Mouse (Mus musculus): ENCODE data around the gene Ctrl.

Gene Ctrl

GRCm38 (mm10) chr8:105937496-105938305 lies 4.0 kb upstream of the Ctrl start:
- peak; percentile 57 for DNase-seq

GRCm38 (mm10) chr8:105936866-105937475 lies 3.3 kb upstream of the Ctrl start:
- DNase-seq: peak; percentile 76

- no peak for DNase-seq
These were observed 2.4 kb upstream of the Ctrl start for GRCm38 (mm10) chr8:105935863-105936603.

GRCm38 (mm10) chr8:105935105-105935504 lies 1.4 kb upstream of the Ctrl start:
- no peak for DNase-seq

- no peak for DNase-seq
These were observed 1.1 kb downstream of the Ctrl start for GRCm38 (mm10) chr8:105932525-105932924.

- no peak for DNase-seq
These were observed 2.4 kb downstream of the Ctrl start for GRCm38 (mm10) chr8:105931271-105931670.

GRCm38 (mm10) chr8:105930602-105931001 lies 3.1 kb downstream of the Ctrl start:
- peak; percentile 97 for DNase-seq

GRCm38 (mm10) chr8:105925123-105925522 lies 8.5 kb downstream of the Ctrl start:
- DNase-seq: no peak

GRCm38 (mm10) chr8:105919390-105919789 lies 14.3 kb downstream of the Ctrl start:
- no peak for DNase-seq

GRCm38 (mm10) chr8:105900941-105901616 lies 32.6 kb downstream of the Ctrl start:
- DNase-seq: no peak

GRCm38 (mm10) chr8:105900180-105900940 lies 33.3 kb downstream of the Ctrl start, which contains the start of gene Pskh1:
Gene Pskh1, plus strand, starts transcription at chr8:105900441.
- peak; percentile 95 for DNase-seq

GRCm38 (mm10) chr8:105897801-105898480 lies 35.7 kb downstream of the Ctrl start:
- no peak for DNase-seq

- peak; percentile 50 for DNase-seq
These were observed 40.3 kb downstream of the Ctrl start, which contains the start of gene Nrn1l for GRCm38 (mm10) chr8:105893339-105893738. Gene Nrn1l, plus strand, starts transcription at chr8:105893567.

- peak; percentile 70 for DNase-seq
These were observed 41.2 kb downstream of the Ctrl start for GRCm38 (mm10) chr8:105892432-105892831.

GRCm38 (mm10) chr8:105890870-105891269 lies 42.8 kb downstream of the Ctrl start:
- no peak for DNase-seq

GRCm38 (mm10) chr8:105889756-105890465 lies 43.8 kb downstream of the Ctrl start:
- no peak for DNase-seq

Measured in thymus, postnatal 4 days (tissue).